Mouse (Mus musculus) induced T-regulatory cell, adult 2 months (primary cell): ENCODE measurements around the gene Aanat.
"Not testable (repeated sequence)": the region's sequence is repeated elsewhere in the genome, so short reads cannot be mapped to it uniquely, and the experiment has no call there.

Experiments used
- DNase-seq: peaks from one replicate; pipeline ENCODE4 v3.0.0-alpha.2; 2012; ENCODE audit warnings: low read depth

Aanat gene

DNA sequence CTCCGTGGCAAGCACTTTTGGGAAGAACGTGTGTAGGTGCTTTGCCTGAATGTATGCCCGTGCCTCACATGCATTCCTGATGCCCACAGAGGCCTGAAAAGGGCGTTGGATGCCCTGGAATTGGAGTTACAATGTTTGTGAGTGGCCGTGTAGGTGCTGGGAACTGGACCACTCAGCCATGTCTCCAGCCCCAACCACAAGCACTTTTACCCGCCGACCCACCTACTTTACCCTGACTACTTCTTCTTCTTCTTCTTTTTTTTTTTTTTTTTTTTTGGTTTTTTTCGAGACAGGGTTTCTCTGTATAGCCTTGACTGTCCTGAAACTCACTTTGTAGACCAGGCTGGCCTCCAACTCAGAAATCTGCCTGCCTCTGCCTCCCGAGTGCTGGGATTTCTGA lies 24.9 kb downstream of the Aanat start:
- DNase-seq = not testable (repeated sequence)

DNA sequence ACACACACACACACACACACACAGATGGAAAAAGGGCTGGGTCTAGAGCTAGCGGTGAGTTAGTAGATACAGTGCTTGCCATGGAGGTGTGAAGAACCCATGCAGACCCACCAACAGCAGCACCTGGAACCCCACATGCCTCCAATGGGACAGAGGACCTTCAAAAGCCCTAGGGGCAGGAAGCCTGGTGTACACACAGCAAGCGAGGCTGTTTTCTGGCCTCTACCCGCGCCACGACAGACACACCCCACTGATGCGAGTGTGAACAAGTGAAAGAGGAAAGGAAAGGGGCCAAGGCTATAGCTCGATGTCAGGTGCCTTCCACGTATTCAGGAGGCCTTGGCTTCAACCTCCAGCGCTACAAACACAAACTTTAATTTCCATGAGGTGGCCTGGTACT lies 25.7 kb downstream of the Aanat start:
- no peak for DNase-seq

DNA sequence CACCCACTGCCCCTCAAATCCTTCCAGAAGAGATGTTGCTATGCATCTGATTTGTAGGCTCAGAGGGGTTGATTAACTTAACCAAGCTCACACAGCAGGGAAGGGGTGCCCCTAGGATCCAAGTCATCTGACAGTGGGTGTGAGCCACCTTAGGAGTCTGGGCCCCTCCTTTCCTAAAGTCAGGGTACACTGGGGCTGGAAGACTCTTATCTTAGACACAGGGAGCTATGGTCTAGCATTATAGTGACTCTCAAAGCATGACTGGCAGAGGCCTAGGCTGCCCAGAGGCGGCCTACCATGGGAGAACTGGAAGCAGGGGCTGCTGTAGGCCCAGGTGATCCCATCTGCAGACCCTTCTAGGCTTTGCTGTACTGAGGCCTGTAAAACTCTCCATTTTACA lies 26.3 kb downstream of the Aanat start:
- DNase-seq = no peak

DNA sequence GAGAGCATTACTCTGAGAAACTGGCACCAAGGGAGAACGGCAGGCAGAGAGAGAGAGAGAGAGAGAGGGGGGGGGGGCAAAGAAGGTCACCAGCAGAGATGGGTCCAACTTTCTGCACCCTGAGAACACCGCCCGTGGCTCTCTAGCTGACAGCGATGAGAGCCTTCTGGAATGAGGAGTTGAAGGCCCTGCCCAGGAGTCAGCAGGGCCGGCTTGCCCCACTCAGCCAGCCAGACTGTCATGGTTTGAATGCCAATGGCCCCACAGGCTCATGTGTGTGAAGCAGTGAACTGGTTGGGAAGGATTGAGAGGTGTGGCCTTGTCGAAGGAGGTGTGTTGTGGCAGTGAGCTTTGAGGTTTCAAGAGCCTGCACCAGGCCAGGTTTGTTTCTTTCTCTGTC lies 27.0 kb downstream of the Aanat start:
- DNase-seq = no peak

DNA sequence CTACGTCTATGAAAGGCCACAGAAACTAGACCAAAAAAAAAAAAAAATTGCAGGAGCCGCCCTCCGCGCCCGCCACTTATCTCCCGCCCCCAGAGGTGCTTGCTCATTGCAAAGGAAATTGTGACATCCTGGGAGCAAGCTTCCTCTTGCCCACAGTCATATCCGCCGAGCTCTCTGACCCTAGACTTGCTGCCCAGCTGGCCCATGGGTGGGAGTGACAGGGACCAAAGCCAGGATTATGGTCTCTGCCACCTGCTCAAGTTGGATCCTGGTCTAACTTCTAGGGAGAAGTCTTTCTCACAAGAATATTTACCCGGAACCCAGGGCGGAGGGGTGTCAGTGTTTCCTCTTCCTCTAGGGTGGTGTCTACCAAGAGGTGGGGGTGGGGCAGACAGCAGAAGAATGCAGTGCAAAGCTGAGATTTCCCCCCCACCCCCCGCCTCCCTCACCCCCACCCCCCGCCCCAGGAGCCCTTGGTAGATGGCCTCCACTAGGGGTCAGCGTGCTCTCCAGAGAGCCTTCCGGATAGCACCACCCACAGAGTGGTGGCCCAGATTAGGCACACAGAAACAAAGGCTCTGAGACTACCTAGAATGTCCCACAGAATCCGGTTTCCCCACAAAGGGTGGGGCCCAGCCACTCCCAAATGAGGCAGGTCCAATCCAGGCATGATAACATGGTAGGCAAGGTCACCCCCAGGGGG lies 29.7 kb downstream of the Aanat start:
- DNase-seq = peak; percentile 84

DNA sequence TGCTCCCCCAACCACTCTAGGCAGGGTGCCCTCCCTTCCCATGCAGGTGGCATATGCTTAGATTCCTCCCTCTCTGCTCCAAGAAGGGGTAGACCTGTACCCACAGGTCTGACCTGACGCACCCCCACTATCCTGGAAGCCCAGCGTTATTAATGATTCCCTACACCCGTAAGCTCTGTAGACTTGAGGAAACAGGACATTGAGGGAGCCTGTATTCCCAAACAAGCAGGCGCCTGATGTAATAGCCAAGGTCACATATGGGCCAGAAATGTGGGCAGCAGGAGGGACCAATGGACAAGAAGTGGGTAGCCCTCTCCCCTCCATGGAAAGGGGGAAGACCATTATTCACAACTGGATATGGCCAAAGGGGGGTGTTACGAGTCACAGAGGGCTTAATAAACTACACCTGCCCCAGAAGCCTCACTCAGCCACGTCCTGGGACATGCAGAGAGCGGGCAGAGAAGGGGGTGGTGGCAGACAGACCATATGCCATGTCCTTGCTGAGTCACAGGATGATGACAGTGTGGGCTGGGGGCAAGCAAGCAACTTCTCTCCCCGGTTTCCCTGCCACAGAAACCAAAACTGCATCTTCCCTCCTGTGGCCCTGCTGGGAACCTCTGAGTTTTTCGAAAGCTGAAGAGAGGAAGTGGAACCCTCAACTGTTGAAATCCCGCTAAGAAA lies 30.3 kb downstream of the Aanat start:
- peak; percentile 71 for DNase-seq

DNA sequence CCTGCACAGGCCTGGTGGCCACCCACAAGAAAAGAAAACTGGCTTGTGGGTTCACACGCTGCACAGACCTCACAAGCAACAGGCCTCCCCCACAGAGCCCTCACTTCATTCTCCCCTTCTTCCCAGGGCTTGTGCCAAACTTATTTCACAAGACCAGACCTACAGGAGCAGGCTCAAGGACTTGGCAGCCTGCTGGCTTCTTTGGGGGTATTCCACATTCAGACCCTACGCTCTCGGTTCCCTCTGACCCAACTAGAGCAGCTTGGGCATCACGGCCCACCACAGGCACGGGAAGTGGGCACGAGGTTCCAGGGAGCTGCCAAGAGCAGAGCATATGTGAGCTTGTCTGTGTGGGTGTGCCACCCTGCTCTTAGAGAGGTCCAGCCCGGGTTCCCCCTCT lies 31.4 kb downstream of the Aanat start:
- peak; percentile 44 for DNase-seq

DNA sequence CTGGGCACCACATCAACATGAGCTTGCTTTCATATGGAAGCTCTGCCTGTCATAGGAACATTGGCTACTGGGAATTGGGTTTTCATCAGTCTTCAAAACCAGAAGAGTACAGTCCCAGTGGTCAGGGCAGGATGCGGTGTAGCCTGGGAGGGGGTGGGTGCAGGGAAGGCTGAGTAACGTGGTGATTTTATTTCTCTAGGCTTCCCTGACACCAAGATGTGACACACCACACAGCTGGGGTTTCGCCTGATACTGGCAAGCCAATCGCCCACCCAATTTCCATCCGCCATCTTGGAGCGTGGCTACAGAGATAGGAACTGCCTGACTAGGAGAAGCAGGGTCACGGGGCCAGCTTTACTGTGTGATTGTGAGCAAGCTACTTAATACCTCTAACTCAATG lies 32.4 kb downstream of the Aanat start:
- DNase-seq = peak; percentile 33

DNA sequence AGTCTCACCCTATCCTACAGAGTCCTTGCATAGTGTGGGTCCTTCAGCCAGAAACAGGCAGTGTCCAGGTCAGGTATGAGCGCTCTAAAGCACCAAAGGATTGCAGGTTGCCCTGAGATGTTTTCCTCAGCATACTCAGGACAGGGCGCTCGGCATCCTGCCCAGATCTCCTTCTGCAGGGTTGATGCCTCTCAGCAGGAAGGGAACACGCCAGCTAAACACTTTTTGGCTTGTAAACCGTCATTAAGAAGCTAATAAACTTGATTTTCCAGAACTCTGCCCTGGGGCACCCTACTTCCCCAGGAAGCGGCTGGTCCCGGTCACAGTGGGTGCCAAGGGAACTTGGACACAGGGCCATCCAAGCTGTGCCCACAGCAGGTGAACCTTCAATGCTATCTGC lies 32.9 kb downstream of the Aanat start:
- DNase-seq = no peak

DNA sequence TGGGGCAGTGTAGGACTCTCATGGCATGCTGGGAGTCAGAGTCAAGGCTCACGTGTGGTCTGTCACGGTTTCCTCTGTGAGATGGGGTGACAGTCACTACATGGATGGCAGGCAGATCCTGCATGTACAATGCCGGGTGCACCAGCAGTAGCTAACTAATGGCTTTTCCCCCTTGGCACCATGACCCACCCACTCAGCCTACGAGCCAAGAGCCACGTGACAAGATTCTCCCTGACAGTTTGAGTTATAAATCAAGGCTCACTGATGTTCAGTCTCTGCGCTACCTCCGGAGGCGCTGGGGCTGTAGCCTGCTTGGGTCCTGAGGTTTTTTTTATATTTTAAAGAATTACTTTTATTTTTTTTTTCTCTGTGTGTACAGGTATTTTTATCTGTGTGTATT lies 33.3 kb downstream of the Aanat start:
- no peak for DNase-seq

DNA sequence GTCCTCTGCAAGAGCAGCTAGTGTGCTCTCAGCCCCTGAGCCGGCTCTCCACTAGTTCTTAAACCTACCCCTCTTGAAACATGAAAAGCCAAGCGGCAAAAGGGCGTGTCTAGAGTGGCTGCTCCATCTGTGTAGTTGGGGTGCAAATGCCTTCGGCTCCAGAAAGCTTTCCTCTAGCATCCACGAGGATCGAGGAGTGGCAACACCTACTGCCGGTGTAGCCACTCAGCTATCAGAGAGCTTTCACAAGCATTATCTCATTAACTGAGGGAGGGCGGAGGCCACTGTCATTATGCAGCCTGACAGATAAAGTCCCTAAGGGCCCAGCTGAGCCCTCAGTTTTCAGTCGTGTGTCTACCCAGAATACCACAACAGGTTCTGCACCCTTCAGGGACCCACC lies 33.8 kb downstream of the Aanat start:
- DNase-seq = no peak

DNA sequence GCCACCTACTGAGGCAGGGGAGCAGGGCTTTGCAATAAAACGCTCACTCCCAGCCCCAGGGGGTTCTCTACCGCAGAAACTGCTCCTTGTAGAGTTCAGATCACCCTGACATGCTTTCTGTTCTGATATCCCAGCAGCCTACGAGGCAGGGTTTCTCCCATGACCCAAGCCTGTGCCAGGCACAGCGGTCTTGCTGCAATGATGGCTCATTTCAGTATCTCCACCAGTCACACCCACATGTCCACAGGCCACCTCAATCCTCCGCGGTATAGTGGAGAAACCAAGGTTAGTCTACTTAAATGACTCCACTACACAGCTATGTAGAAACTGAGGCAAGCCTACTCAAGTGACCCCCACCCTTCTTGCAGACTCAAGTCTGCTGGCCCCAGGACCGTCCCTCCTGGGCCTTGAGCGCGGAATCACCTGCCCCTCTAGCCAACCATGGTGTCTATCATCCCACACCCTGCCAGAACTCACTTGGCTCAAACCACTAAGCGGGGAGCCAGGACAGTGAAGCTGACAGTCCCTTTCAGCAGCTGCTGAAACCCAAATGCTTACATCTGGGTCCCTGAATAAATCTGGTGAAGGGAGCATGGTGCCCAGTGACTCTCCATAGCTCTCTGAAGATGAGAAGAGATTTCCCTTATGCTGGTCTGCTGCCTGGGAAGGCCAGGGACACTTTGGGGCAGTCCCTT lies 34.5 kb downstream of the Aanat start:
- peak; percentile 31 for DNase-seq

DNA sequence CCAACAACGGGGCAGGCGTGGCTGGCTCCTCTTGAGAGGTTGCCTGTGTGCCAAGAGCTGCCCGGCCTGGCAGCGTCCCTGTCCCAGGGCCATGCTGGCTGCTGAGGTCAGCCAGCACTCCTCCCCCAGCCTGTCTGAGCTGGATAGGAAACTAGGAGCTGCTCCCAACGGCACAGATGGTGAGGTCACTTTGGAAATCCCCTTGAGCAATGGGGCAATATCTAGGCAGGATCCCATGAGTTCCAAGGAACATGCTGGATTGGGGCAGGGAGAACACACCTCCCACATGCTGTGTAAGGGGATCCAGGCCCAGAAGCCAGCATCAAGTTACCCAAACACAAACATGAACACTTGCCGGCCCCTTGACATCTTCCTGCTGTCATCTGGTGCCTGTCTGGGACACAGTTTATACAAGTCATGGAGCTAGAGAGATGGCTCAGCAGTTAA lies 35.0 kb downstream of the Aanat start:
- DNase-seq = no peak

DNA sequence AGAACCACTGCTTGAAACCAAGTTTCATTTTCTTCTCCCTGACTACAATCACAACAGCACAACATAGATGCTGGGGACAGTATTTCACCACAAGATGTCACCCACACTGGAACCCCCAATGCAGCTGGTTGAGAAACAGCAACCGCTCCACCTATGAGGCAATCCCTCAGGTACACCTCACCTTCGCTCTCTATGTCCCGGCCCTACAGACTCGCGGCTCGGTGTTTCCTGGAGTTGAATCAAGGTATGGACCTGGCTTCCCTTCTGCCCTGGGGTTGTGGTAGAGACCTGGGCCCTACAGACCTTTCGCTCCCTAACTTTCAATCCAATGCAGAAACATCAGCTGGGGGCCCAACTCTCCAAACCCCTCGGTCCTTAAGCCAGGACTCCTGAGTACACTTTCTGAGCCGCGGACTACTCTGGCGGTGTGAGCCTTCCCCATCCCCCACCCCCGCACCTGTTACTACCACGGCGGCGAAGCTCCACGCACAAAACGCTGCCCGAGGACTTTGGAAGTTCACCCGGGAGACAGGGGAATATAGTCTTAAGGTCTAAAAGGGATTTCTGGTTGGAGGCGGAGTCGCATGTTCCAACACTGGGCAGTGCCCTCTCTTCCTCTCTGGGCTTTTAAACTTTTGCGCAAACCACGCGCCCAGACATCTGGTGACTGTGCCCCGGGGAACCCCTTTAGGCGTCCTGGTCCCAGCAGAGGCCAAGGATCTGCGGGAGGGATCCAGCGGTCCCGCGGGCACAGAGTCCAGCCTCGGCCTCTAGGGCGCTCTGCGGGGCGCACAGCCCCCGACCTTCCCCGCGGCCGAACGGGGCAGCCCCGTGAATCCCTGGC lies 37.3 kb downstream of the Aanat start:
- peak; percentile 70 for DNase-seq

DNA sequence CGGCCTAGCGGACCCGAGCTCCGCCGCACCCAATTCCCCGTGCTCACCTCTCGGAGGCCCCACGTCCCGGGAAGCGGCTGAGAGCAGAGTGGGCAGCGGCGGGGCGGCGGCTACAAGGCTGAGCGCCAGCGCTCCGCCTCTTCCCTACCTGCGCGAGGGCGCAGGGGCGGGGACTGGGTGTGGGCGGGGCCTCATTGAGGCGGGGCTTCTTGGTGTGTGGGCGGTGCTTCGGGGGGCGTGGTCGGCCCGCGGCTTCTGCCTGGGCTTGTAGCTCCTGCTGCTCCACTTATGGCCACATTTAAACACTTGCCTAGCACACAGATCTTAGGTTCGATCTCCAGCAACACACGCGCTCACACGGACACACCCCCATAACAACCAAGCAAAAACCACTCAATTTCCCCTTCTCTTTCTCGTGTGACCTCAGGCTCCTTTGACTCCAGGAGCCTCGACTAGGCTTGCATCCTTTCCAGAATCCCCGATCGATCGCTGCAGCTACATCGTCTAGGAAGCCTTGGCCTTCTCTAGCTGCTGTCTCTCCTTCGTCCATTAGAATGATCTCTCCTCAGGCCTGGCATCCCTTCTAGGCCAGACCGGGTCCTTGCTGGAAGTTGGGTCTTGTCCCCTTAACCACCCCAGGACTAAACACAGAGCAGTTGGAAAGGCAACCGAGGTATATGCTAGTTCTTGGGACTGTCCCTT lies 38.0 kb downstream of the Aanat start:
- DNase-seq = peak; percentile 92

DNA sequence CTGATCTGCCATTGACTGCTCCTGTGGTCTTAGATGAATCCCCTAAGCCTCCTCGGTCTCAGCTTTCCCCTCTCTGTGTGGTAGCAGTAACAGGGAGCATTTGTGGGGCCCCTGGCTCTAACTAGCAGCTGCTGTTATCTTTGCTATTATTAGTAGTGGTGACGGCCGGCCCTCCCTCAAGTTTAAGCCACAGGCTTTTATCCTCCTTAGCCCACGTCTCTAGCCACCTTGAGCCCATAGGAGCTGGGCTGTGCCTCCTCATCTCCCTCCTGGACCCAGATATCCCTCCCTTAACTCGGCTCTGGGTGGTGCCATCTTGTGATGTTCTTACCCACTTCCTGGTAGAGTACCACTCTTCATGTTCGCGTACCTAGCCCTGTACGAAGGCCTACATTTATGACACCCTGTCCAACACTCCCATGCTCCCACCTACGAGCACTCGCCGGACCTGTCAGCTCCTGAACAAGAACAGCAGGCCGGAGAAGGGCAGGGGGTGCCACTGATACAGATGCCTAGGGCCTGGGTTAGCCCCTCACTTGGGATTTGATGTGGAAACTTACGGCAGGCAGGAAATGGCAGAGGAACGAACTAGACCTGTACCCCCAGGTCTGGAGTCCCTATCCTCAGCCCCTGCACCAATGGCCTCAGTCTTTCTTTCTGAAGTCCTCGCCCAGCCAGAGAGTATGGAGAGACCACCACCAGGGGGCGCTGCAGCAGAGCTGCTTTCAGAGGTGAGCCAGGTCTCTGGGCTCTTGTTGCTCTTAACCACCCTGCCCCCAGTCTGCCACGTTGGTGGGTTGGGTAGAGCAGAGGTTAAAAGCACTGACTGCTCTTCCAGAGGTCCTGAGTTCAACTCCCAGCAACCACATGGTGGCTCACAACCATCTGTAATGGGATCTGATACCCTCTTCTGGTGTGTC lies 39.1 kb downstream of the Aanat start:
- peak; percentile 87 for DNase-seq

DNA sequence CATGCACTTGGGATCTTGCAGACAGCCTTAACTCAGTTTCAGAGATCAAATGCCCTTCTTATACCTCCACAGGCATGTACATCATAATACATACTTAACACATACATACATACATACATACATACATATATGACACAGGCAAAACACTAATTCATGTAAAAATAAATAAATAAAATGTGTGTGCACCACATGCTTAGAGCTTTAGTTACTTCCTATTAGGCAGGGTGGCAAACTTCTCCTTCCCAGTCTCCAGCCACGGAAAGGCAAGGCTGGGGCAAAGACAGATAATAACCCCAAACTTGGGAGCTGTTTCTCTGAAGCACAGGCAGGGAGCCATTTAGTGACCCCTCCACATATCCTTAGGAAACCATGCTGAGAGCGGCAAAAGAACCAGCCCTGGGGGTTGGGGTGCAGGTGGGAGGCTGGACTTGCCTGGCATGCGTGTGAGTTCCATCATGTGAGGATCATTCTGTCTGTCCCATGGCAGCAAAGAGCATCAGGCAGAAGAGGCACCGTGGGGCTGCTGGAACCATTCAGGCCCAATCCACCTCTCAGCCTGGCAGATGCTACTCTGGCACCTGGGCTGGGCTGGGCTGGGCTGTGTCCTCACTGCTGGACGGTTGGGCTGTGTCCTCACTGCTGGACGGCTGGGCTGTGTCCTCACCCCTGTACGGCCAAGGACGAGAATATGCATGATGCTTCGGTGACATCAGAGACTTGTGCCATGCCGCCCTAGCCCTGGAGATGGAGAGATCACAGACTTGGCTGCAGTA lies 40.3 kb downstream of the Aanat start, which contains the start of gene Rhbdf2:
Gene Rhbdf2 (minus strand): TSS at position 721 of the 773 bp plus-strand sequence.
- no peak for DNase-seq

DNA sequence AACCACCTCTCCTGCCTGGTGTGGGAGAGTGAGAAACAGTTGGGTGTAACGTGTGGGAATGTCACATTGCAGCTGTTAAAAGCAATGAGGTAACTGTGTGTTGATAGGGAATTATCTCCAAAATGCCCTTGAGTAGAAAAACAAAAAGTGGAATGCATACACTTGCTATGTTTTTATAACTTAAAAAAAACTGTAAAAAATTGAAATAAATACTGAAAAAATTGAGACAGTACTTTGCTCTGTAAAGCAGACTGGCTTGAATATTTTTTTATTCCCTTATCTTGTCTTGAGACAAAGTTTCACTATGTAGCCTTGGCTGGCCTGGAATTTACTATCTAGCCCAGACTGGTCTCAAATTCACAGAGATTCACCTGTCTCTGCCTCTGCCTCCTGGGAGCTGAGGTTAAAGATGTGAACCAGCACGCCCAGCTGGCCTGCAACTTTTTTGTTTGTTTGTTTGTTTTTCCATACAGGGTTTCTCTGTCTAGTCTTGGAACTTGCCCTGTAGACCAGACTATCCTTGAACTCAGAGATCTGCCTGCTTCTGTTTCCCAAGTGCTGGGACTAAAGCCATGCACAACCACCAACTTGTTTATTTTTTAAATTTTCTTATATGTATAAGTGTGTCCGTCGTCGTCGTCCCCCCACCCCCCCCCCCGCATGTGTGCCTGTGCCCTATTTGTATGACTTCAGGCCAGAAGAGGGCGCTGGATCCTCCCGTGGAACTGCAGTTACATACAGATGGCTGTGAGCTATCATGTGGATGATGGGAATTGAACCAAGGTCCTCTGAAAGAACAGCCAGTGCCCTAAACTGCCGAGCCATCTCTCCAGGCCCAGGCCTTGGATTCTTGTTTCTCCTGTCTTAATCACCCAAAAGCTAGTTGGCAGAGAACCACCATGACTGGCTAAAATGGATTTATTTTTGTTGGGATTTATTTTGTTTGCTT lies 41.1 kb downstream of the Aanat start:
- DNase-seq = peak; percentile 67
